In the genomic region with DNA sequence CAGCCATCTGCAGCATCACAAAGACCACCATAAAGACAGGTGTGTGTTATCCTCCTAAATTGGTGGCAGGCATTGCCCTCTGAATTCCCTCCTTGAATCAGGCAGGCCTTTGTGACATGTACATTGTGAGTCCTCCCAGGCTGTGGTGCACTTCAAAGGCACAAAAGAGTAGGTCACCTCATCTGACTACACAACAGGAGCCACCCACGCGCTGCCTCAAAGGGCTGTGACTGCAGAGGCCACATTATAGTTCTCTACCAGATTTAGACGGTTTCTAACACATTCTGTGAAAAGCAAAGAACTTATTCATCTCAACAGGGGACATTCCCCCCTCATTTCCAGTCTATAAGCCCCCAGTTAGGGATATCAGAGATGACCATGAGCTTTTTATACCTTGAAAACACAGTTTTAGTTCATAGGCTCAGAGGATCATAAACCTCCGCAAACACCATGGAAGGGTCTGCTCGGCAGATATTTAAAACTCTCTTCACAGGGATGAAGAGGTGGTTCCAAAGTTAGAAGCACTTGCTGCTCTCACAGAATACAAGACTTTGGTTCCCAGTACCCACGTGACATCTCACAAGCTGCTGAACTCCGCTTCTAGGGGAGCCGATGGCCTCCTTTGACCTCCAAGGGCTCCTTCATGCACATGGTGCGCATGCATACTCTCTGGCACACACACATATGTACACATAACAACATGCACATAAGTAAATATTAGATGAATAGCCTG, we compare ENCODE assay signal across 21 mouse cellular contexts. TPM values are rescaled to one million over a fixed set of nuclear protein-coding genes. Genes with fewer than 3 reads are reported as not detected.
DNase-seq lines count a peak whose midpoint lies in the region; ATAC-seq and TF ChIP-seq lines count a peak whose summit lies in the region.
"Had no signal": no experiment of that assay in that cellular context is flagged by ENCODE, and none has a peak within 500 bp of the region (broad histone marks: within the 10 kb centered on the region; RNA-seq: fewer than 3 reads in every experiment).

No protein-coding gene starts in this region.

- no peak for DNase-seq in forebrain, postnatal 0 days
- no peak for DNase-seq in gastrocnemius, postnatal 4 days (ENCODE audit: low spot score in 2 of 2)
- DNase-seq: adrenal gland, postnatal 10 days; B cell, adult 2 months; cerebellum, adult 18-20 months; cerebellum, adult 9-11 months; cerebellum, postnatal 36 days; gastrocnemius, postnatal 14 days had no signal

- no peak overlapping the region for H3K9ac ChIP-seq in forebrain, postnatal 0 days
- no peak overlapping the region for H3K9ac ChIP-seq in forebrain, embryonic 15.5 days (replicated peaks)
- H3K9ac ChIP-seq in midbrain, embryonic 16.5 days (ENCODE audit: low read depth, low read length) = no peak overlapping the region
- H3K9ac ChIP-seq in midbrain, embryonic 15.5 days = no peak overlapping the region
- H3K9ac ChIP-seq: forebrain, embryonic 13.5 days; heart, embryonic 12.5 days; hindbrain, embryonic 14.5 days had no signal

- WGBS in forebrain, postnatal 0 days = 77% methylated on average over 9 of the region's 9 CpGs
- WGBS in forebrain, embryonic 15.5 days = 78% methylated on average over 9 of the region's 9 CpGs
- WGBS in midbrain, embryonic 16.5 days = 81% methylated on average over 9 of the region's 9 CpGs
- 80% methylated on average over 9 of the region's 9 CpGs for WGBS in midbrain, embryonic 15.5 days

- no peak for TF ChIP-seq POLR2A in cortical plate, adult 2 months (IDR thresholded peaks at IDR 0.05; ENCODE audit: extremely low read depth, insufficient read depth, low read length)

- H3K27ac ChIP-seq in forebrain, postnatal 0 days (ENCODE audit: low read depth, low read length) = no peak overlapping the region
- H3K27ac ChIP-seq in forebrain, embryonic 15.5 days (replicated peaks) = no peak overlapping the region
- H3K27ac ChIP-seq in midbrain, embryonic 16.5 days (ENCODE audit: low read length) = no peak overlapping the region
- H3K27ac ChIP-seq in midbrain, embryonic 15.5 days = no peak overlapping the region
- H3K27ac ChIP-seq in cortical plate, adult 2 months (ENCODE audit: insufficient read depth, low read length) = peak overlapping the region; percentile 63
- H3K27ac ChIP-seq: embryonic facial prominence, embryonic 10.5 days; forebrain, embryonic 13.5 days; hindbrain, embryonic 10.5 days; hindbrain, embryonic 14.5 days had no signal

- H3K4me3 ChIP-seq in forebrain, postnatal 0 days (ENCODE audit: low read depth, low read length) = no peak overlapping the region
- H3K4me3 ChIP-seq in forebrain, embryonic 15.5 days = no peak overlapping the region
- no peak overlapping the region for H3K4me3 ChIP-seq in midbrain, embryonic 16.5 days (ENCODE audit: low read depth, low read length)
- H3K4me3 ChIP-seq in midbrain, embryonic 15.5 days = no peak overlapping the region
- H3K4me3 ChIP-seq in cortical plate, adult 2 months (ENCODE audit: insufficient read depth, low read length) = no peak overlapping the region
- H3K4me3 ChIP-seq: embryonic facial prominence, embryonic 10.5 days; forebrain, embryonic 13.5 days; heart, embryonic 12.5 days; hindbrain, embryonic 10.5 days had no signal

- ATAC-seq in forebrain, postnatal 0 days = peak; percentile 25; the same call in 1 of the 2 replicates
- no peak; the same call in 1 of the 2 replicates for ATAC-seq in forebrain, embryonic 15.5 days (replicated peaks)
- ATAC-seq in midbrain, embryonic 16.5 days = peak; percentile 64; the same call in 1 of the 2 replicates
- ATAC-seq in midbrain, embryonic 15.5 days (replicated peaks) = no peak; the same call in 1 of the 2 replicates
- ATAC-seq in activated CD4-positive, CD25-positive, alpha-beta regulatory T cell, adult 4 months = no peak
- ATAC-seq: CD4-positive, CD25-positive, alpha-beta regulatory T cell, adult 4 months; forebrain, embryonic 13.5 days had no signal

- H3K4me1 ChIP-seq in forebrain, postnatal 0 days (ENCODE audit: insufficient read depth) = no peaks in the 10 kb centered on the region
- no peaks in the 10 kb centered on the region for H3K4me1 ChIP-seq in forebrain, embryonic 15.5 days
- no peaks in the 10 kb centered on the region for H3K4me1 ChIP-seq in midbrain, embryonic 16.5 days (ENCODE audit: control insufficient read depth, insufficient read depth, low read length)
- no peaks in the 10 kb centered on the region for H3K4me1 ChIP-seq in midbrain, embryonic 15.5 days
- H3K4me1 ChIP-seq in cortical plate, adult 2 months (ENCODE audit: control insufficient read depth, insufficient read depth, low read length) = peaks cover 5% of the 10 kb centered on the region
- H3K4me1 ChIP-seq: embryonic facial prominence, embryonic 10.5 days; forebrain, embryonic 13.5 days; heart, embryonic 12.5 days; hindbrain, embryonic 10.5 days had no signal

- no peaks in the 10 kb centered on the region for H3K9me3 ChIP-seq in forebrain, postnatal 0 days (ENCODE audit: low read length)
- no peaks in the 10 kb centered on the region for H3K9me3 ChIP-seq in forebrain, embryonic 15.5 days
- H3K9me3 ChIP-seq in midbrain, embryonic 16.5 days (replicated peaks; ENCODE audit: control insufficient read depth, low read length, poor library complexity, severe bottlenecking) = no peaks in the 10 kb centered on the region
- no peaks in the 10 kb centered on the region for H3K9me3 ChIP-seq in midbrain, embryonic 15.5 days
- H3K9me3 ChIP-seq: embryonic facial prominence, embryonic 10.5 days; forebrain, embryonic 13.5 days; G1E; heart, embryonic 12.5 days; hindbrain, embryonic 10.5 days had no signal

- no peak overlapping the region for H3K4me2 ChIP-seq in forebrain, postnatal 0 days (ENCODE audit: low read depth)
- H3K4me2 ChIP-seq in forebrain, embryonic 15.5 days (replicated peaks) = no peak overlapping the region
- no peak overlapping the region for H3K4me2 ChIP-seq in midbrain, embryonic 16.5 days (ENCODE audit: low read length)
- H3K4me2 ChIP-seq in midbrain, embryonic 15.5 days = no peak overlapping the region
- H3K4me2 ChIP-seq: forebrain, embryonic 13.5 days; heart, embryonic 12.5 days; hindbrain, embryonic 14.5 days had no signal

- H3K27me3 ChIP-seq in forebrain, postnatal 0 days (ENCODE audit: insufficient read depth, low read length) = no peaks in the 10 kb centered on the region
- H3K27me3 ChIP-seq in forebrain, embryonic 15.5 days = no peaks in the 10 kb centered on the region
- H3K27me3 ChIP-seq in midbrain, embryonic 16.5 days (ENCODE audit: control insufficient read depth, insufficient read depth, low read depth, low read length) = no peaks in the 10 kb centered on the region
- H3K27me3 ChIP-seq in midbrain, embryonic 15.5 days (replicated peaks) = no peaks in the 10 kb centered on the region
- H3K27me3 ChIP-seq: forebrain, embryonic 13.5 days; heart, embryonic 12.5 days had no signal

- no peak for TF ChIP-seq CTCF in forebrain, postnatal 0 days (IDR thresholded peaks at IDR 0.05; ENCODE audit: low read depth)
- no peak for TF ChIP-seq CTCF in cortical plate, adult 2 months (IDR thresholded peaks at IDR 0.05; ENCODE audit: extremely low read depth, insufficient read depth, low read length)

- no peaks in the 10 kb centered on the region for H3K36me3 ChIP-seq in forebrain, postnatal 0 days (ENCODE audit: insufficient read depth)
- no peaks in the 10 kb centered on the region for H3K36me3 ChIP-seq in forebrain, embryonic 15.5 days
- H3K36me3 ChIP-seq in midbrain, embryonic 16.5 days (ENCODE audit: control insufficient read depth, insufficient read depth, low read length) = no peaks in the 10 kb centered on the region
- H3K36me3 ChIP-seq in midbrain, embryonic 15.5 days (replicated peaks) = no peaks in the 10 kb centered on the region
- H3K36me3 ChIP-seq: embryonic facial prominence, embryonic 10.5 days; G1E; heart, embryonic 12.5 days; hindbrain, embryonic 10.5 days had no signal

RNA-seq across cellular contexts. Expression of a gene that starts 7.5 kb away (rescaled TPM):
- 4.8 and 7.2 TPM in 2 replicates for total RNA-seq in forebrain, postnatal 0 days (2014; rRNA removed)
- 2.7 and 4.2 TPM in 2 replicates for polyA plus RNA-seq in forebrain, postnatal 0 days (2015; fragmentation: Nextera tagmentation; extraction: Ambion mirVana)
- 2.7 and 2.9 TPM in 2 replicates for polyA plus RNA-seq in forebrain, embryonic 15.5 days (2015; fragmentation: Nextera tagmentation; extraction: Ambion mirVana)
- 5.4 and 6.3 TPM in 2 replicates for polyA plus RNA-seq in midbrain, embryonic 16.5 days (2015; fragmentation: Nextera tagmentation; extraction: Ambion mirVana)
- 5.6 and 6.8 TPM in 2 replicates for polyA plus RNA-seq in midbrain, embryonic 15.5 days (2015; fragmentation: Nextera tagmentation; extraction: Ambion mirVana)
- polyA plus RNA-seq in cortical plate, adult 2 months (2012; rRNA removed) = 81.0 and 88.3 TPM in 2 replicates
- total RNA-seq in gastrocnemius, postnatal 4 days (2021) = 1 to 10 TPM; 1.7 to 1.9 TPM
- under 1 TPM in 1 of 2 experiments, not detected in 1; 0.14 TPM for polyA plus RNA-seq in activated CD4-positive, CD25-positive, alpha-beta regulatory T cell, adult 4 months (2017; shearing (Covaris generic))
- total RNA-seq: G1E; granulocyte monocyte progenitor cell, adult 5-6 weeks had no signal
- polyA plus RNA-seq: G1E had no signal

RNA-seq across cellular contexts. Expression of a gene that starts 53.6 kb away (rescaled TPM):
- total RNA-seq in forebrain, postnatal 0 days (2014; rRNA removed) = 32.7 and 39.2 TPM in 2 replicates
- 90.9 and 91.2 TPM in 2 replicates for polyA plus RNA-seq in forebrain, postnatal 0 days (2015; fragmentation: Nextera tagmentation; extraction: Ambion mirVana)
- polyA plus RNA-seq in forebrain, embryonic 15.5 days (2015; fragmentation: Nextera tagmentation; extraction: Ambion mirVana) = 78.9 and 89.7 TPM in 2 replicates
- 76.3 and 81.9 TPM in 2 replicates for polyA plus RNA-seq in midbrain, embryonic 16.5 days (2015; fragmentation: Nextera tagmentation; extraction: Ambion mirVana)
- 66.0 and 66.9 TPM in 2 replicates for polyA plus RNA-seq in midbrain, embryonic 15.5 days (2015; fragmentation: Nextera tagmentation; extraction: Ambion mirVana)
- polyA plus RNA-seq in cortical plate, adult 2 months (2012; rRNA removed) = 45.4 and 51.5 TPM in 2 replicates
- 10 to 100 TPM; 75.2 to 85.9 TPM for total RNA-seq in gastrocnemius, postnatal 4 days (2021)
- polyA plus RNA-seq in activated CD4-positive, CD25-positive, alpha-beta regulatory T cell, adult 4 months (2017; shearing (Covaris generic)) = 10 to 100 TPM; 72.4 to 74.6 TPM

Comparison
In these comparisons a context has a peak if more than half of its experiments do, and no peak if none do; other contexts are left out.
1. ATAC-seq: peak in forebrain, postnatal 0 days (single experiment) and midbrain, embryonic 16.5 days (single experiment); none in forebrain, embryonic 15.5 days (single experiment), midbrain, embryonic 15.5 days (single experiment) and activated CD4-positive, CD25-positive, alpha-beta regulatory T cell, adult 4 months (single experiment).
2. RNA of a gene that starts 7.5 kb away (polyA plus RNA-seq): 81.0 to 88.3 TPM in cortical plate, adult 2 months; 5.6 to 6.8 TPM in midbrain, embryonic 15.5 days, 5.4 to 6.3 TPM in midbrain, embryonic 16.5 days, 2.7 to 4.2 TPM in forebrain, postnatal 0 days, 2.7 to 2.9 TPM in forebrain, embryonic 15.5 days and 0.14 TPM in activated CD4-positive, CD25-positive, alpha-beta regulatory T cell, adult 4 months; every median in the first group is over 10 times any median in the second.